Mouse (Mus musculus) heart, adult 9 months (tissue): ENCODE data around the gene Slc11a2.
A peak's percentile ranks its signal among the peaks of the same experiment; 100 is the strongest.
"Not testable (repeated sequence)": the region's sequence is repeated elsewhere in the genome, so short reads cannot be mapped to it uniquely, and the experiment has no call there.

Source experiments
- DNase-seq, 2 experiments: peaks; one replicate each; pipeline ENCODE4 v3.0.0; 2022; ENCODE audit warnings: low spot score in 2 of 2

The Slc11a2 gene

GRCm38 (mm10) chr15:100436112-100436511 lies 11.2 kb upstream of the Slc11a2 start:
- no peak for DNase-seq

GRCm38 (mm10) chr15:100433234-100433633 lies 8.4 kb upstream of the Slc11a2 start:
- no peak for DNase-seq

- DNase-seq: no peak
Observed at GRCm38 (mm10) chr15:100429959-100430565, 5.2 kb upstream of the Slc11a2 start.

- no peak for DNase-seq
Observed at GRCm38 (mm10) chr15:100428296-100428905, 3.5 kb upstream of the Slc11a2 start.

GRCm38 (mm10) chr15:100423916-100424315 lies 956 bp downstream of the Slc11a2 start:
- DNase-seq: no peak

GRCm38 (mm10) chr15:100422899-100423860 lies 1.7 kb downstream of the Slc11a2 start:
- peak; percentile 95 to 96 for DNase-seq

- DNase-seq: no peak
Observed at GRCm38 (mm10) chr15:100422476-100422875, 2.4 kb downstream of the Slc11a2 start.

- not testable (repeated sequence) for DNase-seq
Observed at GRCm38 (mm10) chr15:100421758-100422197, 3.1 kb downstream of the Slc11a2 start, which contains the start of gene Gm5475. Gene Gm5475, plus strand, starts transcription at chr15:100422147.

GRCm38 (mm10) chr15:100421059-100421757 lies 3.7 kb downstream of the Slc11a2 start:
- DNase-seq: peak; percentile 39 to 47

GRCm38 (mm10) chr15:100419901-100420745 lies 4.7 kb downstream of the Slc11a2 start:
- no peak for DNase-seq

- no peak for DNase-seq
Observed at GRCm38 (mm10) chr15:100419311-100419710, 5.6 kb downstream of the Slc11a2 start.

GRCm38 (mm10) chr15:100417854-100418450 lies 6.9 kb downstream of the Slc11a2 start:
- no peak for DNase-seq

- no peak for DNase-seq
Observed at GRCm38 (mm10) chr15:100415684-100416083, 9.2 kb downstream of the Slc11a2 start.

- no peak for DNase-seq
Observed at GRCm38 (mm10) chr15:100414942-100415341, 9.9 kb downstream of the Slc11a2 start.

- no peak for DNase-seq
Observed at GRCm38 (mm10) chr15:100414011-100414410, 10.9 kb downstream of the Slc11a2 start.

- DNase-seq: no peak
Observed at GRCm38 (mm10) chr15:100413306-100413705, 11.6 kb downstream of the Slc11a2 start.

GRCm38 (mm10) chr15:100411731-100412130 lies 13.1 kb downstream of the Slc11a2 start:
- no peak for DNase-seq

GRCm38 (mm10) chr15:100410918-100411672 lies 13.8 kb downstream of the Slc11a2 start:
- DNase-seq: no peak

GRCm38 (mm10) chr15:100406088-100406487 lies 18.8 kb downstream of the Slc11a2 start:
- no peak for DNase-seq
